Mouse (Mus musculus) ES-Bruce4 (cell line): ENCODE data around the gene Akt2. TPM values are rescaled to one million over a fixed set of nuclear protein-coding genes. Genes with fewer than 3 reads are reported as not detected.

Experiments used
- H3K27ac ChIP-seq: 2 replicates; pipeline ENCODE4 v1.5.1; 2012; ENCODE audit warnings: low read length, inconsistent platforms; ENCODE audit not compliant: insufficient read depth
- H3K27me3 ChIP-seq: 2 replicates; pipeline ENCODE4 v1.6.1; 2012; ENCODE audit warnings: mild to moderate bottlenecking, low read length, inconsistent platforms; ENCODE audit not compliant: control insufficient read depth, poor library complexity, insufficient read depth, severe bottlenecking
- H3K36me3 ChIP-seq: 2 replicates; pipeline ENCODE4 v1.6.1; 2012; ENCODE audit warnings: inconsistent platforms, mild to moderate bottlenecking, low read length, moderate library complexity; ENCODE audit not compliant: control insufficient read depth, poor library complexity, insufficient read depth, severe bottlenecking
- H3K4me1 ChIP-seq: one replicate; pipeline ENCODE4 v1.8.1; 2011; ENCODE audit warnings: low read length; ENCODE audit not compliant: control insufficient read depth, insufficient read depth
- H3K4me3 ChIP-seq: 2 replicates; pipeline ENCODE4 v1.5.1; 2011; ENCODE audit warnings: low read depth, mild to moderate bottlenecking, low read length
- H3K9ac ChIP-seq: 2 replicates; pipeline ENCODE4 v1.6.1; 2012; ENCODE audit warnings: low read depth, mild to moderate bottlenecking, inconsistent platforms; ENCODE audit not compliant: poor library complexity, severe bottlenecking
- H3K9me3 ChIP-seq: replicated peaks from 2 replicates; pipeline ENCODE4 v1.6.1; 2012; ENCODE audit warnings: mild to moderate bottlenecking, low read length, inconsistent platforms; ENCODE audit not compliant: control insufficient read depth, poor library complexity, insufficient read depth, severe bottlenecking
- CTCF ChIP-seq: IDR thresholded peaks from one replicate; pipeline ENCODE4 v1.8.1; 2011; ENCODE audit warnings: low read depth, low read length
- EP300 ChIP-seq: IDR thresholded peaks from 2 replicates; pipeline ENCODE4 v1.6.1; 2011; ENCODE audit warnings: low read depth, low read length; ENCODE audit not compliant: insufficient read depth
- POLR2A ChIP-seq: IDR thresholded peaks from one replicate; pipeline ENCODE4 v1.8.1; 2011; ENCODE audit warnings: low read length; ENCODE audit not compliant: insufficient read depth
- polyA plus RNA-seq: library from polyadenylated mRNA; stranded (reverse); fragments of >200 nt; gene quantifications from 2 replicates; pipeline ENCODE4 v1.2.4, GENCODE M21; 2011; ENCODE audit warnings: low read depth; ENCODE audit not compliant: missing spikeins, insufficient read depth, insufficient read length

Akt2 gene
- polyA plus RNA-seq, 1 experiment = 38.7 TPM

DNA sequence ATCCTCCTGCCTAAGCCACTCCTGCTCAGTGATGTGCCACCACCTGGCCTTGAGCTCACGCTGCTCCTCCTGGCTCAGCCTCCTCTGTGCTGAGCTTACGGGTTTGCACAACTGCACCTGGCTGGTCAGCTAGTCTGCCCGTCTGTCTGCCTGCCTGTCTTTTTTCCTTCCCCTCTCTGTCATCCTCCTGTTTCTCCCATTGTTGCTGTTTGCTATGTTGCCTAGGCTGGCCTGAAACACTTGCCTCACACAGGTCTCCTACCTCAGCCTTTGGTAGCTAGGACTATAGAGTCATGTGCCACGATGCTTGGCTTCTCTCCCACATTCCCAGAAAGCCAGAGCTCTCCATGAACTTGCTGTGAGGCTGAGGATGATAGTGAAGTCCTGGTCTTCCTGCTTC is 21.6 kb downstream of the Akt2 start:
- no peak for TF ChIP-seq EP300
- TF ChIP-seq POLR2A = no peak
- TF ChIP-seq CTCF = no peak
- no peaks in the 10 kb centered on the region for H3K9me3 ChIP-seq
- H3K36me3 ChIP-seq = peaks cover 3% of the 10 kb centered on the region
- H3K27ac ChIP-seq = no peak overlapping the region
- H3K4me3 ChIP-seq = no peak overlapping the region
- no peak overlapping the region for H3K9ac ChIP-seq
- no peaks in the 10 kb centered on the region for H3K4me1 ChIP-seq
- no peaks in the 10 kb centered on the region for H3K27me3 ChIP-seq

DNA sequence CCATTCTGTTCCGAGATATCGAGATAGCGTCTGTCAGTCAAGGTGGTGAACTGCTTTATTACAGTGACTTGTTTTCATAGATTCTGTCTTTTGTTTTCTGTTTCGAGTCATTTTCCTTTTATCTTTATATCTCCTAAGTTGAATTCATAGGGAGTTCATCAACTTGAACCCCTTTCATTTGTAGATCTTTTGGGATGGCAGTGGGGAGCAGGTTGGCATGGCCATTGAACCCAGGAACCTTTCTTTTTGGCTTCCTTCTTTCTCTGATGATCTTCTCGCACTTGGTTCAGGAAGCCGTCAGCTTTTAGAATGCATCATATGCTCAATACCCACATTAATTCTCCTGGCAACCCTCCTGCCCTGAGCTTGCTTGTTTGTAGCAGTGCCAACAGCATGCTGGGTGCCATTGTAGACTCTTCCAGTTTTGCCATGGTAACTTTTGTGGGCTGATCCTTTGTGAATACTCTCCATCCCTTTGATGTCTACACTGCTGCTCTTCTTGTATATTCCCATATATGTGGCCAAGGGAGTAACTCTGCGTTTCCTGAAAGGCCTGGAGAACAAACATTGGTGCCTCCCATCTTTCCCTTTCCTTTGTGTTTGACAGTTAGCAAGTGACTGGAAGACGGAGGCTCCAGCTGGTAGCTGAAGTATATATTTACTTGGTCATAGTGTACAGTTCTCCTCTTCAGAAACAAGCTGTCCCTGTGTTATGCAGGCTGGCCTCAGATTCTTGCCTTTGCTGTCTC is 22.6 kb downstream of the Akt2 start:
- H3K36me3 ChIP-seq = peaks cover 8% of the 10 kb centered on the region
- TF ChIP-seq EP300 = no peak
- TF ChIP-seq CTCF = no peak
- H3K4me1 ChIP-seq = no peaks in the 10 kb centered on the region
- H3K27me3 ChIP-seq = no peaks in the 10 kb centered on the region
- H3K27ac ChIP-seq = no peak overlapping the region
- no peaks in the 10 kb centered on the region for H3K9me3 ChIP-seq
- H3K4me3 ChIP-seq = no peak overlapping the region
- no peak overlapping the region for H3K9ac ChIP-seq

DNA sequence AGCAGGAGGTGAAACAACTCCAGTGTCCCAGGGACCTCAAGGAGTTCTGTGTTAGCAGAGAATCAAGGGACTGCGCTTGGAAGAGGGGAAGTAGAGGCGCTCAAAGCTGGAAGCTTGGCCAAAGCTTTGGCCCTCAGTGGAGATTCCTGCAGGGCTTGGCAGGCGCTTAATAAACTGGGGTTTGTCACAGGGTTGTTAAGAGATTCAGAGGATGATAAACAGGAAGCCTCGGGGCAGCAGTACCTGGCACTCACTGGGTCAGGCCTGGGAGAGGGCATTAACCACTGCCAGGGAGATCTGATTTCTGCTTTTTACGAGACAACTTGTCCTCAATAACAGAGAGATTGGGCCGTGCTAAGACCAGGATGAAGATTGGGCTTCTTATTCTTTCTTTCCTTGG is 29.7 kb downstream of the Akt2 start:
- no peak for TF ChIP-seq CTCF
- Histone ChIP-seq H3K4me3 (no peak overlapping the region), H3K27me3 (no peaks in the 10 kb centered on the region), H3K9me3 (no peaks in the 10 kb centered on the region), H3K36me3 (peaks cover 8% of the 10 kb centered on the region; the same call in 1 of the 2 replicates), H3K4me1 (peaks cover 4% of the 10 kb centered on the region), H3K9ac (no peak overlapping the region), H3K27ac (no peak overlapping the region)

DNA sequence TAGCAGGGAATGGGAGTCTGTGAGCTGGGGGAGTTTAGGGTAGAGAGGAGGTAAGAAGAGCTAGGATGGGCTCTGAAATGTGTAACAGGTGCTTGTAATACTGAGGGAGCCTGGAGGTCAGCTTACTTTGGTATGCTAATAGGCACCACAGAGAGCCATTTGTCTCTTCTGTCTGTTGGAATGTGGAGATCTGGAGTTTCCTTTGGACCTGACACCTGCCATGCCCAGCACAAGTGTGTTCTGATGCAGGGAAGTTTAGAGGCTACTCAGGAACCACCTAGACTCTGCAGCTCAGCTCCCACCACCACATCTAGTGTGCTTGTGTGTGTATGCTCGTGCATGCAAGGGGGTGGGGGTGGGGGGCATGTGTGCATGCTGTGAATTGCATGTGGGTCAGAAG is 30.9 kb downstream of the Akt2 start:
- Histone ChIP-seq H3K4me1 (peaks cover 4% of the 10 kb centered on the region), H3K27ac (no peak overlapping the region), H3K4me3 (no peak overlapping the region), H3K36me3 (peaks cover 8% of the 10 kb centered on the region; the same call in 1 of the 2 replicates), H3K27me3 (no peaks in the 10 kb centered on the region), H3K9ac (no peak overlapping the region), H3K9me3 (no peaks in the 10 kb centered on the region)
- TF ChIP-seq EP300 = 0 out of 2 replicates have a peak, but pooled peaks have one; percentile 14
- no peak for TF ChIP-seq POLR2A
- no peak for TF ChIP-seq CTCF

- Histone ChIP-seq H3K27ac (no peak overlapping the region), H3K4me1 (peaks cover 4% of the 10 kb centered on the region), H3K4me3 (no peak overlapping the region), H3K27me3 (no peaks in the 10 kb centered on the region), H3K36me3 (0 out of 2 replicates have a peak, but pooled peaks cover 8% of the 10 kb centered on the region), H3K9ac (no peak overlapping the region), H3K9me3 (no peaks in the 10 kb centered on the region)
- no peak for TF ChIP-seq POLR2A
- no peak for TF ChIP-seq CTCF
- no peak for TF ChIP-seq EP300
Observed at GRCm38 (mm10) chr7:27624967-27625366, 33.6 kb downstream of the Akt2 start.

DNA sequence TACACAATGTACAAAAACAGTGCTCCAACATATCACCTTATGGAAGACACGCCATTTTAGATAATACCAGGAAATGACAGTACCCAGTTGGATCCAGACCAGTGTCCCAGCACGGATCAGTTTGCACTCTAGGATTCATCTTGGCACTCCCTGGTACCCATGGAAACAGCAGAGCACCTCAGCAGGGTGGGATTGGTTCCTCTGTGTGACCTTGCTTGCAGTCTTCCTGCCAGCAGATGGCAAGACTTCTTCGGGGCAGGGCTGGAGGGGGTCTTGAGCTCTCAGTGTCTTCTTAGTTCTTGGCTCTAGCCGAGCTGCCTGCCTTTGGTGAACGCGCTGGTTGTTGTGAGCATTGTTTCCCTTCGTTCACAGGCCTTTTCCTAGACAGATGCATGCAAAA is 36.4 kb downstream of the Akt2 start:
- peaks cover 14% of the 10 kb centered on the region; the same call in 1 of the 2 replicates for H3K36me3 ChIP-seq
- no peak for TF ChIP-seq CTCF
- no peak for TF ChIP-seq EP300
- no peak for TF ChIP-seq POLR2A
- H3K4me1 ChIP-seq = peaks cover 2% of the 10 kb centered on the region
- H3K9ac ChIP-seq = no peak overlapping the region
- no peak overlapping the region for H3K4me3 ChIP-seq
- no peaks in the 10 kb centered on the region for H3K9me3 ChIP-seq
- H3K27me3 ChIP-seq = no peaks in the 10 kb centered on the region
- no peak overlapping the region for H3K27ac ChIP-seq
